Comparison of ENCODE assay signal across 8 mouse cellular contexts in the genomic region with DNA sequence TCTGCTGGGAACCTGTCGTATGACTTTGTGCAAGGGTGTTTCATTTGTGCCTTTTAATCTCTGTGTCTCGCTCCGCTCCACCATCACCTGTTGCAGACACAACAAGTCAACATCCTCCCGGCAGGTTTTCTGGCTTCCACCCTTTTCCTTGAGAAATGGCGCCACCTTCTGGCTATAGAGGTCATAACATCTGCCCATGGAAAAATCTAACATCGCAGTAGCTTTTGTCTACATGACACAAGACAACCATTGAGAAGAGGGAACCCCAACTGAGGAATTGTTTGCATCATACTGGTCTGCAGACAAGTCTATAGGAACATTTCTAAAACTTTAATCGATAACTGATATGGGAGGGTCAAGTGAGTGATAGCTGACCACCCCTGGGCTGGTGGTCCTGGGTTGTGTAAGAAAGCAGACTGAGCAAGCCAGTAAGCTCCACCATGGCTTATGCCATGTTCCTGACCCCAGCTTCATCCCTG. TPM values are rescaled to one million over a fixed set of nuclear protein-coding genes. Genes with fewer than 3 reads are reported as not detected.
A peak's percentile ranks its signal among the peaks of the same experiment; 100 is the strongest.
DNase-seq lines count a peak whose midpoint lies in the region; ATAC-seq and TF ChIP-seq lines count a peak whose summit lies in the region.

No protein-coding gene starts in this region.

- peak; percentile 54 for TF ChIP-seq CTCF in olfactory bulb, adult 2 months (IDR thresholded peaks at IDR 0.05; ENCODE audit: insufficient read depth, low read depth, low read length)

- H3K9me3 ChIP-seq in liver, embryonic 16.5 days (replicated peaks; ENCODE audit: control insufficient read depth, low read length) = no peaks in the 10 kb centered on the region

- ATAC-seq in common myeloid progenitor, adult 5-6 weeks (replicated peaks; ENCODE audit: low read depth, poor library complexity, severe bottlenecking) = peak; percentile 13; the same call in 1 of the 2 replicates
- peak; percentile 6 for ATAC-seq in liver, embryonic 16.5 days (ENCODE audit: low read depth)

- DNase-seq in B cell, adult 2 months = peak; percentile 83 to 84
- DNase-seq in T-cell, adult 2 months (ENCODE audit: low spot score) = peak; percentile 67
- peak; percentile 55 for DNase-seq in gastrocnemius, postnatal 14 days
- DNase-seq in kidney, postnatal 4 days = peak; percentile 78
- peak; percentile 80 for DNase-seq in thymus, postnatal 25 days

- H3K9ac ChIP-seq in liver, embryonic 16.5 days (ENCODE audit: low read depth, low read length) = peak overlapping the region; percentile 68

- peak overlapping the region; percentile 98 for H3K27ac ChIP-seq in liver, embryonic 16.5 days (ENCODE audit: low read length)
- no peak overlapping the region for H3K27ac ChIP-seq in olfactory bulb, adult 2 months (ENCODE audit: insufficient read depth, low read depth, low read length)

- intact Hi-C loops in gastrocnemius, postnatal 14 days (cut with DNase I; ENCODE audit: low total_unique reads) = loop anchor here (2.0 to 10.0 kb wide), 2 partner anchors 153 to 271 kb away; no protein-coding TSS in a partner anchor

- H3K27me3 ChIP-seq in liver, embryonic 16.5 days (ENCODE audit: control insufficient read depth, insufficient read depth, low read depth, low read length) = no peaks in the 10 kb centered on the region

- H3K4me3 ChIP-seq in liver, embryonic 16.5 days (ENCODE audit: low read depth, low read length) = peak overlapping the region; percentile 47
- H3K4me3 ChIP-seq in olfactory bulb, adult 2 months (ENCODE audit: insufficient read depth, low read depth, low read length) = no peak overlapping the region

- H3K36me3 ChIP-seq in liver, embryonic 16.5 days (ENCODE audit: control insufficient read depth, insufficient read depth) = no peaks in the 10 kb centered on the region

- peaks cover 35% of the 10 kb centered on the region for H3K4me1 ChIP-seq in liver, embryonic 16.5 days (ENCODE audit: control insufficient read depth, low read depth, low read length)
- no peaks in the 10 kb centered on the region for H3K4me1 ChIP-seq in olfactory bulb, adult 2 months (ENCODE audit: control insufficient read depth, insufficient read depth, low read length)

- H3K4me2 ChIP-seq in liver, embryonic 16.5 days (ENCODE audit: low read depth, low read length) = peak overlapping the region; percentile 80

- 3% methylated on average over 7 of the region's 7 CpGs for WGBS in liver, embryonic 16.5 days (ENCODE audit: insufficient replicate concordance)
- WGBS in olfactory bulb, adult 2 months = under 1% methylated on average over 7 of the region's 7 CpGs

- TF ChIP-seq POLR2A in olfactory bulb, adult 2 months (IDR thresholded peaks at IDR 0.05; ENCODE audit: insufficient read depth, low read depth, low read length) = no peak

RNA-seq across cellular contexts. Expression of gene Ifnar2, which starts 20.5 kb away (rescaled TPM):
- 88.3 and 115 TPM in 2 replicates for total RNA-seq in common myeloid progenitor, adult 5-6 weeks (2017)
- 10 to 100 TPM; 14.6 to 15.2 TPM for total RNA-seq in gastrocnemius, postnatal 14 days (2021)
- polyA plus RNA-seq in liver, embryonic 16.5 days (2015; fragmentation: Nextera tagmentation; extraction: Ambion mirVana) = 92.9 and 95.8 TPM in 2 replicates
- not detected in 2 replicates for polyA plus RNA-seq in olfactory bulb, adult 2 months (2012; ENCODE audit: insufficient read depth, insufficient read length, low replicate concordance, missing spikeins)

RNA-seq across cellular contexts. Expression of gene Gm21970, which starts 39.4 kb away (rescaled TPM):
- total RNA-seq in common myeloid progenitor, adult 5-6 weeks (2017) = not detected in 2 replicates
- total RNA-seq in gastrocnemius, postnatal 14 days (2021) = not detected
- not detected in 2 replicates for polyA plus RNA-seq in liver, embryonic 16.5 days (2015; fragmentation: Nextera tagmentation; extraction: Ambion mirVana)
- not detected in 2 replicates for polyA plus RNA-seq in olfactory bulb, adult 2 months (2012; ENCODE audit: insufficient read depth, insufficient read length, low replicate concordance, missing spikeins)

RNA-seq across cellular contexts. Expression of gene Il10rb, which starts 53.8 kb away (rescaled TPM):
- 34.8 and 53.2 TPM in 2 replicates for total RNA-seq in common myeloid progenitor, adult 5-6 weeks (2017)
- total RNA-seq in gastrocnemius, postnatal 14 days (2021) = 10 to 100 TPM in 1 of 2 experiments, 1 to 10 TPM in 1; 9.0 to 10.1 TPM
- polyA plus RNA-seq in liver, embryonic 16.5 days (2015; fragmentation: Nextera tagmentation; extraction: Ambion mirVana) = 32.3 and 33.6 TPM in 2 replicates
- polyA plus RNA-seq in olfactory bulb, adult 2 months (2012; ENCODE audit: insufficient read depth, insufficient read length, low replicate concordance, missing spikeins) = not detected in 2 replicates
